ENCODE assay signal across 26 mouse cellular contexts in genomic region chr19:46413969-46414368, GRCm38 (mm10).
"Had no signal": no experiment of that assay in that cellular context is flagged by ENCODE, and none has a peak within 500 bp of the region (broad histone marks: within the 10 kb centered on the region; RNA-seq: fewer than 3 reads in every experiment).

No protein-coding gene starts in this region.

- DNase-seq: cerebellum, adult 8-10 months; cerebellum, adult 9-10 months; cerebellum, adult 9-11 months; cerebellum, postnatal 10 days; cerebellum, postnatal 14 days; cerebellum, postnatal 25 days; cerebellum, postnatal 36 days; embryo, embryonic 11 days; forebrain, postnatal 0 days; gastrocnemius, adult 2 months; gastrocnemius, postnatal 10 days; gastrocnemius, postnatal 14 days; gastrocnemius, postnatal 25 days; gastrocnemius, postnatal 36 days; heart, adult 18-20 months had no signal

- H3K9ac ChIP-seq: embryonic facial prominence, embryonic 12.5 days; embryonic facial prominence, embryonic 13.5 days; embryonic facial prominence, embryonic 15.5 days; forebrain, embryonic 12.5 days; forebrain, embryonic 13.5 days; forebrain, embryonic 15.5 days; forebrain, postnatal 0 days had no signal

- H3K4me3 ChIP-seq: embryonic facial prominence, embryonic 10.5 days; embryonic facial prominence, embryonic 12.5 days; embryonic facial prominence, embryonic 13.5 days; embryonic facial prominence, embryonic 15.5 days; erythroblast, embryonic 14.5 days; forebrain, embryonic 10.5 days; forebrain, embryonic 12.5 days; forebrain, embryonic 13.5 days; forebrain, embryonic 15.5 days; gastrocnemius, adult 2 months had no signal

- H3K36me3 ChIP-seq: embryonic facial prominence, embryonic 15.5 days; forebrain, embryonic 15.5 days had no signal

- H3K9me3 ChIP-seq: embryonic facial prominence, embryonic 10.5 days; embryonic facial prominence, embryonic 12.5 days; embryonic facial prominence, embryonic 13.5 days; embryonic facial prominence, embryonic 15.5 days; forebrain, embryonic 10.5 days; forebrain, embryonic 12.5 days; forebrain, embryonic 13.5 days; forebrain, embryonic 15.5 days had no signal

- H3K4me2 ChIP-seq: embryonic facial prominence, embryonic 12.5 days; embryonic facial prominence, embryonic 13.5 days; embryonic facial prominence, embryonic 15.5 days; forebrain, embryonic 12.5 days; forebrain, embryonic 13.5 days; forebrain, embryonic 15.5 days had no signal

- ATAC-seq: forebrain, embryonic 13.5 days; forebrain, embryonic 14.5 days; forebrain, embryonic 15.5 days; forebrain, embryonic 16.5 days; forebrain, postnatal 0 days had no signal

- H3K27ac ChIP-seq: embryonic facial prominence, embryonic 10.5 days; embryonic facial prominence, embryonic 12.5 days; embryonic facial prominence, embryonic 13.5 days; embryonic facial prominence, embryonic 15.5 days; forebrain, embryonic 12.5 days; forebrain, embryonic 13.5 days; forebrain, embryonic 15.5 days; gastrocnemius, adult 2 months had no signal

- H3K27me3 ChIP-seq: embryonic facial prominence, embryonic 12.5 days; embryonic facial prominence, embryonic 13.5 days; embryonic facial prominence, embryonic 15.5 days; forebrain, embryonic 12.5 days; forebrain, embryonic 13.5 days; forebrain, embryonic 15.5 days had no signal
